9 mouse cellular contexts compared by ENCODE assay signal in genomic region chr9:102879545-102879944, GRCm38 (mm10). TPM values are rescaled to one million over a fixed set of nuclear protein-coding genes. Genes with fewer than 3 reads are reported as not detected.
DNase-seq lines count a peak whose midpoint lies in the region; TF ChIP-seq lines count a peak whose summit lies in the region.
"Had no signal": no experiment of that assay in that cellular context is flagged by ENCODE, and none has a peak within 500 bp of the region (broad histone marks: within the 10 kb centered on the region; RNA-seq: fewer than 3 reads in every experiment).

No protein-coding gene starts in this region.

- H3K27me3 ChIP-seq in C2C12 (ENCODE audit: control insufficient read depth, insufficient read depth, insufficient read length), result no peaks in the 10 kb centered on the region
- H3K27me3 ChIP-seq: liver, embryonic 15.5 days had no signal

- DNase-seq in gastrocnemius, adult 18-20 months (ENCODE audit: low spot score), result peak; percentile 74
- DNase-seq in gastrocnemius, adult 8-10 months (ENCODE audit: low spot score in 2 of 2), result no peak
- peak; percentile 59 for DNase-seq in adrenal gland, postnatal 14 days
- DNase-seq in frontal cortex, postnatal 36 days (ENCODE audit: low spot score in 2 of 2), result peak; percentile 30 to 63
- DNase-seq in layer of hippocampus, adult 11-12 months (ENCODE audit: low spot score), result peak; percentile 63
- peak; percentile 87 for DNase-seq in lung, postnatal 36 days
- peak; percentile 22 for DNase-seq in telencephalon, adult 2 months (ENCODE audit: low read depth, low spot score)

- TF ChIP-seq CTCF in C2C12 (IDR thresholded peaks at IDR 0.05; ENCODE audit: control insufficient read depth, insufficient read depth, insufficient read length), result peak; percentile 12

- H3K79me3 ChIP-seq in C2C12 (ENCODE audit: low read depth), result no peaks in the 10 kb centered on the region

- H3K36me3 ChIP-seq in C2C12 (ENCODE audit: control insufficient read depth, insufficient read depth), result peaks cover 13% of the 10 kb centered on the region

- no peak overlapping the region for H3K4me3 ChIP-seq in C2C12 (ENCODE audit: insufficient read depth, poor library complexity, severe bottlenecking)
- H3K4me3 ChIP-seq: liver, embryonic 15.5 days had no signal

- no peak overlapping the region for H3ac ChIP-seq in C2C12 (ENCODE audit: control insufficient read depth, insufficient read length, low read depth)

- H3K79me2 ChIP-seq in C2C12 (ENCODE audit: control insufficient read depth, insufficient read depth), result no peaks in the 10 kb centered on the region

TF ChIP-seq in C2C12, 6 proteins besides CTCF, POLR2A, EP300 and RAD21:
- TF ChIP-seq MYOG (IDR thresholded peaks at IDR 0.05; ENCODE audit: control insufficient read depth, extremely low read depth, insufficient read length), result no peak
- no peak for TF ChIP-seq MAX (IDR thresholded peaks at IDR 0.05)
- TF ChIP-seq USF1 (IDR thresholded peaks at IDR 0.05; ENCODE audit: low read depth), result no peak
- TF ChIP-seq FOSL1 (IDR thresholded peaks at IDR 0.05; ENCODE audit: insufficient read depth, low read length, poor library complexity, severe bottlenecking), result no peak
- no peak for TF ChIP-seq MYOD1 (IDR thresholded peaks at IDR 0.05; ENCODE audit: control insufficient read depth, insufficient read length, low read depth)

RNA-seq across cellular contexts. Expression of gene Ryk, which starts 44.8 kb away (rescaled TPM):
- 10 to 100 TPM; 47.9 to 49.8 TPM for total RNA-seq in gastrocnemius, adult 18-20 months (2021)
- total RNA-seq in gastrocnemius, adult 8-10 months (2022), result 10 to 100 TPM; 51.3 to 60.1 (median 53.4) TPM
- 68.4 TPM for polyA plus RNA-seq in C2C12 (2012; fragmentation: generic; extraction: Trizol)
- 54.6 and 56.0 TPM in 2 replicates for total RNA-seq in adrenal gland, postnatal 14 days (2021)

Comparison
In these comparisons a context has a peak if more than half of its experiments do, and no peak if none do; other contexts are left out.
1. DNase-seq: peak in gastrocnemius, adult 18-20 months (single experiment), adrenal gland, postnatal 14 days (single experiment), frontal cortex, postnatal 36 days (2 of 2), layer of hippocampus, adult 11-12 months (single experiment), lung, postnatal 36 days (single experiment) and telencephalon, adult 2 months (single experiment); none in gastrocnemius, adult 8-10 months (0 of 2).